Mouse (Mus musculus): ENCODE results near the gene Gpr83.
"Not testable (repeated sequence)": the region's sequence is repeated elsewhere in the genome, so short reads cannot be mapped to it uniquely, and the experiment has no call there.

Gpr83 gene

GRCm38 (mm10) chr9:14868326-14868725 is 8.3 kb downstream of the Gpr83 start:
- no peak for DNase-seq (ENCODE audit: low read depth, low spot score)

GRCm38 (mm10) chr9:14870377-14870776 is 10.4 kb downstream of the Gpr83 start:
- no peak for DNase-seq (ENCODE audit: low read depth, low spot score)

GRCm38 (mm10) chr9:14870802-14871201 is 10.8 kb downstream of the Gpr83 start:
- DNase-seq (ENCODE audit: low read depth, low spot score) = no peak

- DNase-seq (ENCODE audit: low read depth, low spot score) = no peak
Measured at GRCm38 (mm10) chr9:14871536-14871935, 11.5 kb downstream of the Gpr83 start.

GRCm38 (mm10) chr9:14872181-14872930 is 12.3 kb downstream of the Gpr83 start:
- DNase-seq (ENCODE audit: low read depth, low spot score) = no peak

- no peak for DNase-seq (ENCODE audit: low read depth, low spot score)
Measured at GRCm38 (mm10) chr9:14875743-14876507, 15.9 kb downstream of the Gpr83 start.

GRCm38 (mm10) chr9:14876566-14876965 is 16.6 kb downstream of the Gpr83 start:
- not testable (repeated sequence) for DNase-seq (ENCODE audit: low read depth, low spot score)

GRCm38 (mm10) chr9:14884641-14885040 is 24.6 kb downstream of the Gpr83 start:
- no peak for DNase-seq (ENCODE audit: low read depth, low spot score)

- no peak for DNase-seq (ENCODE audit: low read depth, low spot score)
Measured at GRCm38 (mm10) chr9:14885151-14885550, 25.1 kb downstream of the Gpr83 start.

GRCm38 (mm10) chr9:14885954-14886353 is 25.9 kb downstream of the Gpr83 start:
- no peak for DNase-seq (ENCODE audit: low read depth, low spot score)

GRCm38 (mm10) chr9:14887787-14888382 is 27.9 kb downstream of the Gpr83 start:
- DNase-seq (ENCODE audit: low read depth, low spot score) = no peak

- DNase-seq (ENCODE audit: low read depth, low spot score) = no peak
Measured at GRCm38 (mm10) chr9:14888671-14889070, 28.7 kb downstream of the Gpr83 start.

- DNase-seq (ENCODE audit: low read depth, low spot score) = no peak
Measured at GRCm38 (mm10) chr9:14890699-14891098, 30.7 kb downstream of the Gpr83 start.

GRCm38 (mm10) chr9:14891891-14892290 is 31.9 kb downstream of the Gpr83 start:
- DNase-seq (ENCODE audit: low read depth, low spot score) = no peak

- DNase-seq (ENCODE audit: low read depth, low spot score) = no peak
Measured at GRCm38 (mm10) chr9:14893388-14893787, 33.4 kb downstream of the Gpr83 start.

GRCm38 (mm10) chr9:14894628-14895027 is 34.6 kb downstream of the Gpr83 start:
- DNase-seq (ENCODE audit: low read depth, low spot score) = no peak

- DNase-seq (ENCODE audit: low read depth, low spot score) = no peak
Measured at GRCm38 (mm10) chr9:14895237-14895835, 35.3 kb downstream of the Gpr83 start.

- no peak for DNase-seq (ENCODE audit: low read depth, low spot score)
Measured at GRCm38 (mm10) chr9:14897102-14897501, 37.1 kb downstream of the Gpr83 start.

GRCm38 (mm10) chr9:14901757-14902156 is 41.7 kb downstream of the Gpr83 start:
- no peak for DNase-seq (ENCODE audit: low read depth, low spot score)

GRCm38 (mm10) chr9:14902416-14902815 is 42.4 kb downstream of the Gpr83 start:
- no peak for DNase-seq (ENCODE audit: low read depth, low spot score)

- no peak for DNase-seq (ENCODE audit: low read depth, low spot score)
Measured at GRCm38 (mm10) chr9:14903006-14903405, 43.0 kb downstream of the Gpr83 start.
